Mouse (Mus musculus): Measurements from ENCODE around the gene Agrp. TPM values are rescaled to one million over a fixed set of nuclear protein-coding genes. Genes with fewer than 3 reads are reported as not detected.
A peak's percentile ranks its signal among the peaks of the same experiment; 100 is the strongest.

Agrp gene
- polyA plus RNA-seq, 1 experiment from 2014 or later = 1.1 TPM

DNA sequence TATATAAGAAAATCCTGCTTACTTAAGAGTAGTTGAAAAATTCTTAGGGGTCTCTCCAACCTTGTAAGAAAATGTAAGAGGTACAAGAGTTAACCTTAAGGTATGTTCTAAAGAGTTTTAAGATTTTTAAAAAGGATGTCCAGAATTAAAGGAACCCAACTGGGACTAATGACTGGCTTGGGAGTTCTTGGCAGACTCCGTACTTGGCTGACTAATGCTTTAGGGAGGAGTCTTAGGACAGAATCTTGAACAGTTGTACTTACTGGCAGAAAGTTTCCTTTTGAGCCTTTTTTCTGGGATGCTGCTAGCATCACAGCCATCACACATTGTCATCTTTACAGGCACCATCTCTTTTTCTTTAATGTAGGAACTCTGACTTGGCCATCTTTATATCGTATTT is 3.3 kb upstream of the Agrp start:
- no peaks in the 10 kb centered on the region for H3K27me3 ChIP-seq (replicated peaks; ENCODE audit: control insufficient read depth, insufficient read depth, low read length)
- H3K36me3 ChIP-seq (ENCODE audit: control insufficient read depth, insufficient read depth, low read length) = peaks cover 21% of the 10 kb centered on the region
- H3K4me1 ChIP-seq (replicated peaks; ENCODE audit: control insufficient read depth, insufficient read depth, low read length) = peaks cover 23% of the 10 kb centered on the region
- WGBS = 77% methylated on average over 2 of the region's 2 CpGs
- no peak overlapping the region for H3K9ac ChIP-seq (ENCODE audit: low read length)
- no peak overlapping the region for H3K27ac ChIP-seq (ENCODE audit: low read depth)
- ATAC-seq (replicated peaks; ENCODE audit: low FRiP score, low TSS enrichment, low read depth) (no peak), DNase-seq (ENCODE audit: low spot score) (no peak)
- no peak overlapping the region for H3K4me3 ChIP-seq (ENCODE audit: low read depth, low read length)
- no peaks in the 10 kb centered on the region for H3K9me3 ChIP-seq (ENCODE audit: control insufficient read depth, low read length)
- no peak overlapping the region for H3K4me2 ChIP-seq (ENCODE audit: low read length)

DNA sequence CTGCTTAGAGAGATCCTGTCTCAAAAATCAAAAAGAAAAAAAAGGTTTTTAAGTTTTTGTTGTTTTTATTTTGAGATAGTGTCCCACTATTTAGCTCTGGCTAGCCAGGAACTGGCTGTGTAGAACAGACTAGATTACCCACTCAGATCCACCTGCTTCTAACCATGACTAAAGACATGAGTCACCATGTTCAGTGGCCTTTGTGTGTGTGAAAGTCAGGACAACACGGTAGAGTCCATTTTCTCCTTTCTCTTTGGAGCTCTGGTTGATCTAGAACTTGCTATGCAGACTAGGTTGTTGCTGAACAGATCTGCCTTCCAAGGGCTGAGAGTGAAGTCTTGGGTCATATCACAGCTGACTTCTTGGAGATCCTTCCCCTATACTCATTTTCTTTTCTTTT is 2.6 kb upstream of the Agrp start:
- WGBS = 79% methylated on average over 1 of the region's 1 CpGs
- no peaks in the 10 kb centered on the region for H3K27me3 ChIP-seq (replicated peaks; ENCODE audit: control insufficient read depth, insufficient read depth, low read length)
- H3K4me3 ChIP-seq (ENCODE audit: low read depth, low read length) = no peak overlapping the region
- H3K27ac ChIP-seq (ENCODE audit: low read depth) = no peak overlapping the region
- H3K4me1 ChIP-seq (replicated peaks; ENCODE audit: control insufficient read depth, insufficient read depth, low read length) = peaks cover 30% of the 10 kb centered on the region
- H3K9me3 ChIP-seq (ENCODE audit: control insufficient read depth, low read length) = no peaks in the 10 kb centered on the region
- no peak for ATAC-seq (replicated peaks; ENCODE audit: low FRiP score, low TSS enrichment, low read depth)
- H3K4me2 ChIP-seq (ENCODE audit: low read length) = no peak overlapping the region
- peaks cover 14% of the 10 kb centered on the region for H3K36me3 ChIP-seq (ENCODE audit: control insufficient read depth, insufficient read depth, low read length)
- DNase-seq (ENCODE audit: low spot score) = no peak
- no peak overlapping the region for H3K9ac ChIP-seq (ENCODE audit: low read length)

DNA sequence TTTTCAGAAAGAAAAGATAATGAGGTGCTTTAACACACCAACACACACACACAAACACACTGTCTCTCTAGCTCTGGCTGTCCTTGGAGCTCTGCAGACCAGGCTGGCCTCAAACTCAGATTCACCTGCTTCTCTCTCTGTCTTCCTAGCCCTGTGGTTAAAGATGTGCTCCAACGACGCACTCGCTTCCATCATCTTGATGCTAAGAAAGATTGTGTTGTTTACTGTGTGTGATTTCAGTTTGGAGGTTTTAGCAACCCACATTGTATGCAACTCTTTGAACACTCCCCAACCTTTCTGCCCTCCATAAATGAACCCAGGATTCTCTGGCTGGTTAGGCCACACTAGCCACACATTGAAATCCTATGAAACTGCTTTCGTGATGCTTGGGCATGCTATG is 1.3 kb upstream of the Agrp start:
- no peak for DNase-seq (ENCODE audit: low spot score)
- Histone ChIP-seq H3K9me3 (ENCODE audit: control insufficient read depth, low read length) (no peaks in the 10 kb centered on the region), H3K4me3 (ENCODE audit: low read depth, low read length) (peak overlapping the region; percentile 61), H3K9ac (ENCODE audit: low read length) (no peak overlapping the region), H3K4me2 (ENCODE audit: low read length) (peak overlapping the region; percentile 73), H3K27ac (ENCODE audit: low read depth) (0 out of 2 replicates have a peak overlapping the region, but pooled peaks have one; percentile 98), H3K27me3 (replicated peaks; ENCODE audit: control insufficient read depth, insufficient read depth, low read length) (no peaks in the 10 kb centered on the region), H3K36me3 (ENCODE audit: control insufficient read depth, insufficient read depth, low read length) (peaks cover 2% of the 10 kb centered on the region), H3K4me1 (replicated peaks; ENCODE audit: control insufficient read depth, insufficient read depth, low read length) (peaks cover 31% of the 10 kb centered on the region)
- WGBS = 81% methylated on average over 4 of the region's 4 CpGs
- no peak for ATAC-seq (replicated peaks; ENCODE audit: low FRiP score, low TSS enrichment, low read depth)

DNA sequence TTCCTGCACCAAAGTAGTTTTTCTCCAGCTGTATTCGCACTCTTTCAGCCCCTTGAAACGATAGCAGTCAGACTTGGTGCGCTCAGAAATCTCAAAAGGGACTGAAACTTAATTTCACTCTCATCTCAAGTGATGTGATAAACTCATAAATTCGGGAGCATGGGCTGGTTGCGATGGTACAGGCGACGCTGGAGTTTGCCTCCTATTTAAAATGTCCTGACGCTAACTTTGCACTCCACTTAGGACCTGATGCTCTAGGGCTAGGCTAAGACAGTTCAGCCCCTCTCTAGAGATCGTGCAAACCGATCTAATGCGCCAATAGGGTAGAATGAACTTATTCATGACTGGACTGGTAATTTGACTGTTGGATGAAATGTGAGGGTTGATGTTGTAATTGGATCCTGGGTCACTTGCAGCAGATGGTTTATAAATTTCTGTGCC is 428 bp upstream of the Agrp start:
- H3K4me2 ChIP-seq (ENCODE audit: low read length) = peak overlapping the region; percentile 73
- H3K4me1 ChIP-seq (replicated peaks; ENCODE audit: control insufficient read depth, insufficient read depth, low read length) = peaks cover 31% of the 10 kb centered on the region
- DNase-seq (ENCODE audit: low spot score) (peak; percentile 75), ATAC-seq (replicated peaks; ENCODE audit: low FRiP score, low TSS enrichment, low read depth) (no peak)
- peak overlapping the region; percentile 98 for H3K27ac ChIP-seq (ENCODE audit: low read depth)
- H3K9me3 ChIP-seq (ENCODE audit: control insufficient read depth, low read length) = no peaks in the 10 kb centered on the region
- H3K27me3 ChIP-seq (replicated peaks; ENCODE audit: control insufficient read depth, insufficient read depth, low read length) = no peaks in the 10 kb centered on the region
- H3K4me3 ChIP-seq (ENCODE audit: low read depth, low read length) = peak overlapping the region; percentile 61
- under 1% methylated on average over 11 of the region's 11 CpGs for WGBS
- H3K36me3 ChIP-seq (ENCODE audit: control insufficient read depth, insufficient read depth, low read length) = no peaks in the 10 kb centered on the region
- peak overlapping the region; percentile 79 for H3K9ac ChIP-seq (ENCODE audit: low read length)

DNA sequence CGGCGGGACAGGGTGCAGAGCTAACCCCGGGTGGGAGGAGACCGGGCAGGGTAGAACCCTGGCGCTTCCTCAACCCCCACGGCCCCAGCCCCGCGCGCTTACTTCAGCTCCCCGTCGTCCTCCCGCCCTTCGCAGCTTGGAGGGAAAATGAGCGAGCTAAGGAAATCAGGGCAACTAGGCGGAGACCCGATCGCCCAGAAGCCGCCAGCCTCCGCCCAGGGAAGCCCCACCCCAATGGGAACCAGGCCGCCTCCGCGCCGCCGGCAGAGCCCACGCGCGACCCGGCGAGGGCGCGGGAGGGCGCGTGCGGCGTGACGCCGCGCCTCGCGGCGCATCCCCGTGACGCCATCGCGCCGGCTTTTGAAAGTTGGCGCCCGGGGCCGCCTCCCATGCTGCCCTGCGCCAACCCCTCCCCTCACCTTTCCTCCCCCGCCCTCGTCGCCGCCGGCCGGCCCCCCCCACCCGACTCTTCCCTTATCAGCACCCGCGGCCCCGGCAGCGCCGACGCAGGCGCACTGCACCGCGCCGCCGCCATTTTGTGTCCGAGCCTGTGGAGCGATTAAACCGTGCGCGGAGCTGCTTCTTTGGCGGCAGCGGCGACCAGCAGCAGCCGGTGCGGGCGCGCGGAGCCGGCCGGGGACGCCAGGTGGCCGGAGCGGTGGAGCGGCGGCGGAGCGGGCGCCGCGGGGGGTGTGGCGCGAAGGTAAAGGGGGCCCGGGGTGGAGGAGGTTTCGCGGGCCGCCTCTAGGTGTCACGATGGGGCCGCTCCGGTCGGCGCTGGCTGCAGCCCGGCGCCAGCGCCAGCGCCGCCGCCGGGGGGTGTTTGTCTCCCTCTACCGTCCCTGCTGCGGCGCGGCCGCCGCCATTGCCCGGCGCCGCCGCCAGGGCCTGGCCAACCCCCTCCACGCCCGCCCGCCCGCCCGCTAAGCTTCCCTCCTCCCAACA is 903 bp downstream of the Agrp start, which contains the start of gene Ctcf:
Gene Ctcf (plus strand): TSS at position 551 of the 945 bp plus-strand sequence.
- Histone ChIP-seq H3K4me1 (replicated peaks; ENCODE audit: control insufficient read depth, insufficient read depth, low read length) (peaks cover 31% of the 10 kb centered on the region), H3K36me3 (ENCODE audit: control insufficient read depth, insufficient read depth, low read length) (no peaks in the 10 kb centered on the region), H3K4me3 (ENCODE audit: low read depth, low read length) (peak within 1 kb of the TSS; percentile 61), H3K27me3 (replicated peaks; ENCODE audit: control insufficient read depth, insufficient read depth, low read length) (no peaks in the 10 kb centered on the region), H3K9me3 (ENCODE audit: control insufficient read depth, low read length) (no peaks in the 10 kb centered on the region), H3K4me2 (ENCODE audit: low read length) (peak within 1 kb of the TSS; percentile 73), H3K9ac (ENCODE audit: low read length) (peak within 1 kb of the TSS; percentile 79), H3K27ac (ENCODE audit: low read depth) (peak within 1 kb of the TSS; percentile 98)
- DNase-seq (ENCODE audit: low spot score) = peak; percentile 96
- under 1% methylated on average over 110 of the region's 126 CpGs for WGBS
- peak; percentile 93 for ATAC-seq (replicated peaks; ENCODE audit: low FRiP score, low TSS enrichment, low read depth)

DNA sequence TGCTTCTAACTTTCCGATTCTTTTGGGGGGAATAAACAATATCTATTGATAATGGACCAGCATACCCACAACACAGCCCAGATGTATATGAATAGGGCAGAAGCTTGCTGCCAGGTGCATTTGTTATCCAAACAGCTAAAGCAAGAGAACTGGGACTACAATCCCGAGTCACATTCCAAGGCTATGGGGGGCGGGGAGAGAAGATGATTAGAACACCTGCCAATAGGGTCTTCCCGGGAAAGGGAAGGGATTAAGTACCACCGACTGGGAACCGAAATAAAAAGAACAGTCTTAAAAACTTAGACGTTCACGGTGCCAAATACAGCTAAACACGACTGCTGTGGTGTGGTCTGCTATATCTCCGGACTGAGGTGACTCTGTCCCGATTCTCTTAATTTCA is 1.7 kb downstream of the Agrp start:
- Histone ChIP-seq H3K4me2 (ENCODE audit: low read length) (peak overlapping the region; percentile 54), H3K27ac (ENCODE audit: low read depth) (peak overlapping the region; percentile 98), H3K4me3 (ENCODE audit: low read depth, low read length) (peak overlapping the region; percentile 61), H3K4me1 (replicated peaks; ENCODE audit: control insufficient read depth, insufficient read depth, low read length) (peaks cover 26% of the 10 kb centered on the region), H3K36me3 (ENCODE audit: control insufficient read depth, insufficient read depth, low read length) (no peaks in the 10 kb centered on the region), H3K9me3 (ENCODE audit: control insufficient read depth, low read length) (no peaks in the 10 kb centered on the region), H3K27me3 (replicated peaks; ENCODE audit: control insufficient read depth, insufficient read depth, low read length) (no peaks in the 10 kb centered on the region), H3K9ac (ENCODE audit: low read length) (peak overlapping the region; percentile 79)
- ATAC-seq (replicated peaks; ENCODE audit: low FRiP score, low TSS enrichment, low read depth) (no peak), DNase-seq (ENCODE audit: low spot score) (no peak)
- 4% methylated on average over 11 of the region's 11 CpGs for WGBS

DNA sequence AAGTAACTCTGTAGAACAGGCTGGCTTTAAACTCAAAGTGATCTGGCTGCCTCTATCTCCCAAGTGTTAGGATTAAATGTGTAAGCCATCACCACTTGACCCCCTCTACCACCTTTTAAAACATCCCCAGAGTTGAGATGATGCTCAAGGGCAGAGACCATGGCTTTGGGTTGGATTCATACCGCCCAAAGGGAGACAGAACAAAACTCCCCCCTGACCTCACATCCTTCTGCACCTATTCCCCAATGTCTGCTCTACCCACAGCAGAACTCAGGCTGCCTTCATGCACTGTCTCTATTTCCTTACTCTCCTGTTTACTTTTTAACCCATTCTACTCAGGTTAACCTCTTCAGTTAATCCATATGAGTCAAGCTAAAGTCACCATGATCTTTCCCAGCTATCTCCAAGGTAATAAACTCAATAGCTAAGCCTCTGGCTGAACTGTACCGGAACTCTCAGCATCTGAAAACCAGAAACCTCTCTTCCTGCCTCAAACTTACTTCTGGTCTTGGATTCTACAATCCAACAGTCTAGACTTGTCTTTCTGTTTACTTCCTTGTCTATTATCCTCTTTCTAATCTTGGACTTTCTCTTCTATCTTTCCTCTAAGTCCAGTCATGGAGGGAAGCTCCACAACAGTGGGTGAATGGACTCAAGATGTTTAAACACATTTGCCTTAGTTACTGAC is 2.3 kb downstream of the Agrp start:
- Histone ChIP-seq H3K27ac (ENCODE audit: low read depth) (no peak overlapping the region), H3K4me1 (replicated peaks; ENCODE audit: control insufficient read depth, insufficient read depth, low read length) (peaks cover 22% of the 10 kb centered on the region), H3K36me3 (ENCODE audit: control insufficient read depth, insufficient read depth, low read length) (no peaks in the 10 kb centered on the region), H3K4me3 (ENCODE audit: low read depth, low read length) (peak overlapping the region; percentile 61), H3K9me3 (ENCODE audit: control insufficient read depth, low read length) (no peaks in the 10 kb centered on the region), H3K9ac (ENCODE audit: low read length) (no peak overlapping the region), H3K27me3 (replicated peaks; ENCODE audit: control insufficient read depth, insufficient read depth, low read length) (no peaks in the 10 kb centered on the region), H3K4me2 (ENCODE audit: low read length) (peak overlapping the region; percentile 54)
- WGBS = 81% methylated on average over 2 of the region's 2 CpGs
- ATAC-seq (replicated peaks; ENCODE audit: low FRiP score, low TSS enrichment, low read depth) = no peak
- no peak for DNase-seq (ENCODE audit: low spot score)

DNA sequence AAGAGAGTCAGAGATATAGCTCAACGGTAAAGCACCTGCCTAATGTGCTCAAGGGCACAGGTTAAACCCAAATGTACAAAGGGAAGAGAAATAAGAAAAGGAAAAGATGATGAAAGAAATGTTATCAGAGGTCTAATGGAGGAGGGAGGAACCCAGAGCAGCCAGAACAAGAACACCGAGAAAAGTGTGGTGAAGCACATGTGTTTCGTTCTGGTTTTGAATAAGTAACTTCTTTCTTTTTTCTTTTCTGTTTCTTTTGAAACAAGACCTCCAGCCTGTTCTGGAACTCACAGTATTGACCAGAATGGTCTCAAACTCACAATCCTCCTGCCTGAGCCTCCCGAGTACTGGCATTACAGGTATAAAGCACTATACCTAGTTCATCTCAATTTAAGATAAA is 7.9 kb downstream of the Agrp start:
- Histone ChIP-seq H3K4me1 (replicated peaks; ENCODE audit: control insufficient read depth, insufficient read depth, low read length) (peaks cover 3% of the 10 kb centered on the region; the same call in 1 of the 2 replicates), H3K4me2 (ENCODE audit: low read length) (no peak overlapping the region), H3K4me3 (ENCODE audit: low read depth, low read length) (no peak overlapping the region), H3K9me3 (ENCODE audit: control insufficient read depth, low read length) (no peaks in the 10 kb centered on the region), H3K27ac (ENCODE audit: low read depth) (no peak overlapping the region), H3K36me3 (ENCODE audit: control insufficient read depth, insufficient read depth, low read length) (no peaks in the 10 kb centered on the region), H3K9ac (ENCODE audit: low read length) (no peak overlapping the region), H3K27me3 (replicated peaks; ENCODE audit: control insufficient read depth, insufficient read depth, low read length) (no peaks in the 10 kb centered on the region)
- DNase-seq (ENCODE audit: low spot score) (no peak), ATAC-seq (replicated peaks; ENCODE audit: low FRiP score, low TSS enrichment, low read depth) (no peak)
- WGBS = 88% methylated on average over 4 of the region's 4 CpGs
